Mouse (Mus musculus) myocyte (in vitro differentiated cells): Measurements from ENCODE around the gene Slc25a21.

Source experiments
- CEBPB ChIP-seq: IDR thresholded peaks from 2 replicates; pipeline ENCODE4 v1.6.1; 2011; ENCODE audit warnings: mild to moderate bottlenecking, moderate library complexity; ENCODE audit not compliant: poor library complexity, insufficient read depth, severe bottlenecking
- E2F4 ChIP-seq: IDR thresholded peaks from one replicate; pipeline ENCODE4 v1.6.1; 2011; ENCODE audit warnings: mild to moderate bottlenecking, control low read depth, moderate library complexity; ENCODE audit not compliant: insufficient read depth
- MAX ChIP-seq: IDR thresholded peaks from one replicate; pipeline ENCODE4 v1.6.1; 2011; ENCODE audit warnings: low read depth, mild to moderate bottlenecking, control low read depth
- MYOD1 ChIP-seq, 3 experiments: IDR thresholded peaks; one replicate each; pipeline ENCODE4 v1.6.1; 2011; ENCODE audit warnings: control low read depth in 2 of 3, low read depth in 2 of 3, mild to moderate bottlenecking in 2 of 3, moderate library complexity in 1 of 3; ENCODE audit not compliant: insufficient read length in 2 of 3, control insufficient read depth in 1 of 3
- POLR2A ChIP-seq: IDR thresholded peaks from one replicate; pipeline ENCODE4 v1.6.1; 2011; ENCODE audit warnings: low read depth, mild to moderate bottlenecking, control low read depth, moderate library complexity; ENCODE audit not compliant: insufficient read length
- TCF12 ChIP-seq: IDR thresholded peaks from one replicate; pipeline ENCODE4 v1.6.1; 2011; ENCODE audit warnings: mild to moderate bottlenecking, control low read depth; ENCODE audit not compliant: poor library complexity, insufficient read depth, severe bottlenecking
- USF1 ChIP-seq: IDR thresholded peaks from one replicate; pipeline ENCODE4 v1.6.1; 2011; ENCODE audit warnings: low read depth, mild to moderate bottlenecking, control low read depth, moderate library complexity

GRCm38 (mm10) chr12:57196286-57196607, 1.0 kb downstream of the Slc25a21 start:
- TF ChIP-seq CEBPB (no peak), POLR2A (no peak), MAX (no peak), USF1 (no peak), E2F4 (no peak), TCF12 (no peak), MYOD1 (IDR thresholded peaks at IDR 0.05; ENCODE audit: control insufficient read depth in 1 of 3, insufficient read length in 2 of 3, low read depth in 2 of 3) (no peak)
